Mouse (Mus musculus): ENCODE data around the gene Dgcr2.

Dgcr2 gene

GRCm38 (mm10) chr16:17898462-17898861 lies at the start of gene Dgcr2, which contains the start of gene Tssk2:
Gene Dgcr2 (minus strand): TSS chr16:17898562.
Gene Tssk2 (plus strand): TSS chr16:17898637.
- DNase-seq (ENCODE audit: extremely low spot score, low read depth, low spot score): no peak

- no peak for DNase-seq (ENCODE audit: extremely low spot score, low read depth, low spot score)
Observed at GRCm38 (mm10) chr16:17945081-17945831, 46.9 kb upstream of the Dgcr2 start.

GRCm38 (mm10) chr16:17943466-17943865 lies 45.1 kb upstream of the Dgcr2 start:
- no peak for DNase-seq (ENCODE audit: extremely low spot score, low read depth, low spot score)

- no peak for DNase-seq (ENCODE audit: extremely low spot score, low read depth, low spot score)
Observed at GRCm38 (mm10) chr16:17939255-17939751, 40.9 kb upstream of the Dgcr2 start.

- DNase-seq (ENCODE audit: extremely low spot score, low read depth, low spot score): no peak
Observed at GRCm38 (mm10) chr16:17938821-17939220, 40.5 kb upstream of the Dgcr2 start.

GRCm38 (mm10) chr16:17938187-17938586 lies 39.8 kb upstream of the Dgcr2 start:
- no peak for DNase-seq (ENCODE audit: extremely low spot score, low read depth, low spot score)

GRCm38 (mm10) chr16:17936776-17937175 lies 38.4 kb upstream of the Dgcr2 start:
- DNase-seq (ENCODE audit: extremely low spot score, low read depth, low spot score): no peak

GRCm38 (mm10) chr16:17934445-17934910 lies 36.1 kb upstream of the Dgcr2 start:
- DNase-seq (ENCODE audit: extremely low spot score, low read depth, low spot score): no peak

- no peak for DNase-seq (ENCODE audit: extremely low spot score, low read depth, low spot score)
Observed at GRCm38 (mm10) chr16:17933594-17934444, 35.5 kb upstream of the Dgcr2 start.

- DNase-seq (ENCODE audit: extremely low spot score, low read depth, low spot score): no peak
Observed at GRCm38 (mm10) chr16:17931906-17932460, 33.6 kb upstream of the Dgcr2 start.

GRCm38 (mm10) chr16:17929631-17930030 lies 31.3 kb upstream of the Dgcr2 start:
- no peak for DNase-seq (ENCODE audit: extremely low spot score, low read depth, low spot score)

- no peak for DNase-seq (ENCODE audit: extremely low spot score, low read depth, low spot score)
Observed at GRCm38 (mm10) chr16:17929211-17929610, 30.8 kb upstream of the Dgcr2 start.

GRCm38 (mm10) chr16:17928627-17929104 lies 30.3 kb upstream of the Dgcr2 start:
- peak; percentile 53 for DNase-seq (ENCODE audit: extremely low spot score, low read depth, low spot score)

GRCm38 (mm10) chr16:17928087-17928580 lies 29.8 kb upstream of the Dgcr2 start, which contains the start of gene Slc25a1:
Gene Slc25a1 (minus strand): TSS chr16:17928219.
- DNase-seq (ENCODE audit: extremely low spot score, low read depth, low spot score): peak; percentile 24

GRCm38 (mm10) chr16:17927351-17928082 lies 29.2 kb upstream of the Dgcr2 start:
- DNase-seq (ENCODE audit: extremely low spot score, low read depth, low spot score): no peak

GRCm38 (mm10) chr16:17922163-17922538 lies 23.8 kb upstream of the Dgcr2 start:
- DNase-seq (ENCODE audit: extremely low spot score, low read depth, low spot score): no peak

- peak; percentile 94 for DNase-seq (ENCODE audit: extremely low spot score, low read depth, low spot score)
Observed at GRCm38 (mm10) chr16:17921325-17922162, 23.2 kb upstream of the Dgcr2 start.

GRCm38 (mm10) chr16:17920586-17920985 lies 22.2 kb upstream of the Dgcr2 start:
- DNase-seq (ENCODE audit: extremely low spot score, low read depth, low spot score): no peak

Data from hindlimb bud, embryonic 11.5 days (tissue).